Mouse (Mus musculus): ENCODE measurements around the gene Slc15a5.

GRCm38 (mm10) chr6:138011955-138012354 lies 67.8 kb downstream of the Slc15a5 start:
- no peak for TF ChIP-seq POLR2A (IDR thresholded peaks at IDR 0.05; ENCODE audit: control insufficient read depth, low read depth, low read length)
- TF ChIP-seq CTCF (IDR thresholded peaks at IDR 0.05; ENCODE audit: control insufficient read depth, insufficient read depth, insufficient replicate concordance, low read depth, low read length) = no peak
